Mouse (Mus musculus) neural tube, embryonic 14.5 days (tissue): Measurements from ENCODE around the gene F5. TPM values are rescaled to one million over a fixed set of nuclear protein-coding genes. Genes with fewer than 3 reads are reported as not detected.
A peak's percentile ranks its signal among the peaks of the same experiment; 100 is the strongest.

Source experiments
- ATAC-seq: fragments of 200-750 bp; cut with Nextera tagmentation; 2 replicates; pipeline ENCODE4 v1.8.0; 2017; ENCODE audit warnings: low read depth, mild to moderate bottlenecking, moderate TSS enrichment, moderate library complexity
- H3K27ac ChIP-seq: fragments of 300-500 bp; sonication (generic); 2 replicates; pipeline ENCODE4 v1.5.1; 2014; ENCODE audit warnings: low read depth, mild to moderate bottlenecking, control low read depth, low read length, moderate library complexity, mixed read lengths
- H3K27me3 ChIP-seq: fragments of 300-500 bp; sonication (generic); 2 replicates; pipeline ENCODE4 v1.6.1; 2014; ENCODE audit warnings: low read length; ENCODE audit not compliant: control insufficient read depth, insufficient read depth
- H3K36me3 ChIP-seq: fragments of 300-500 bp; sonication (generic); 2 replicates; pipeline ENCODE4 v1.6.1; 2014; ENCODE audit warnings: low read length, mixed read lengths; ENCODE audit not compliant: control insufficient read depth, insufficient read depth
- H3K4me1 ChIP-seq: fragments of 300-500 bp; sonication (generic); 2 replicates; pipeline ENCODE4 v1.6.1; 2014; ENCODE audit warnings: low read length; ENCODE audit not compliant: control insufficient read depth, insufficient read depth
- H3K4me2 ChIP-seq: fragments of 300-500 bp; sonication (generic); 2 replicates; pipeline ENCODE4 v1.6.1; 2014; ENCODE audit warnings: mild to moderate bottlenecking, low read depth, low read length, control low read depth
- H3K4me3 ChIP-seq: fragments of 300-500 bp; sonication (generic); 2 replicates; pipeline ENCODE4 v1.5.1; 2014; ENCODE audit warnings: low read depth, low read length, control low read depth, mixed read lengths
- H3K9ac ChIP-seq: fragments of 300-500 bp; sonication (generic); replicated peaks from 2 replicates; pipeline ENCODE4 v1.6.1; 2014; ENCODE audit warnings: low read depth, mild to moderate bottlenecking, control low read depth, low read length, mixed read lengths
- H3K9me3 ChIP-seq: fragments of 300-500 bp; sonication (generic); 2 replicates; pipeline ENCODE4 v1.6.1; 2016; ENCODE audit warnings: low read length; ENCODE audit not compliant: control insufficient read depth
- WGBS: fragments of 180-500 bp; shearing (Covaris S2); extraction: QIAGEN DNeasy Blood & Tissue Kit; methylation state at CpG from one replicate; pipeline ENCODE4 v1.1.7; 2014; 5-methylcytosine and 5-hydroxymethylcytosine counted together
- polyA plus RNA-seq: library from polyadenylated mRNA; unstranded; fragments of >200 nt; fragmentation: Nextera tagmentation; extraction: Ambion mirVana; gene quantifications from 2 replicates; pipeline ENCODE4 v1.2.1, GENCODE M21; 2014

Gene F5
- polyA plus RNA-seq = 0.15 and 0.32 TPM in 2 replicates

DNA sequence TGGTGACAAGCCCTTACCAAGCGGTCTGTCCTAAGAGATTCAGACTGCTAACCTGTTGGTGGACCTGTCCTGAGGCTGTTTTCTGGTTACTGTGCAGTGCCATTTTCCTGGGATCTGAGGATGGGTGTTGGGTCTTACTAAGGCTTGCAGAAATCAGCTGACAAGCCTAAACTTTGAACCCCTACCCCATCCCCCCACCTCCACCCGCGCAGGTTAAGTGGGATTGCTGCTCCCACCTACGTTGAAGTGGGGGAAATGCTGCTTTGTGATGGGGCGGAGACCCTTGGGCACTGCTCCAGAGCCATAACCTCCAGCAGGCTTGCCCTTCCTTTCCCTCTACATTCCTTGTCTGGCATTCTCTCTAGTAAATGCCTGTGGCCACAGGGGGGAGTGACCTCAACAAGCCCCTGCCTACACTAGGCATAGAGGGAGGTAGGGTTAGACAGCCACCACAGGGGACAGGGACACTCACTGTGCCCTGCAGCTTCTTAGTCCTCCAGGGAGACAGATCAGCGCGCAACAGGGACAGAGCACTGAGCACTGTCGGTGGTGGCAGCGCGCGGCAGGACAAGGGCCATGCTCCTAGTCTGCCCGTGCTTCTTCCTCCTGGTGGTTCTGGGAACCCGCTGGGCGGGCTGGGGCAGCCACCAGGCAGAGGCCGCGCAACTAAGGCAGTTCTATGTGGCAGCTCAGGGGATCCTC lies at the start of gene F5:
Gene F5 (plus strand): TSS at position 452 of the 702 bp plus-strand sequence.
- Histone ChIP-seq H3K4me3 (no peak within 1 kb of the TSS), H3K27me3 (no peaks in the 10 kb centered on the region), H3K36me3 (no peaks in the 10 kb centered on the region), H3K4me2 (no peak within 1 kb of the TSS), H3K27ac (no peak within 1 kb of the TSS), H3K4me1 (no peaks in the 10 kb centered on the region), H3K9me3 (no peaks in the 10 kb centered on the region), H3K9ac (no peak within 1 kb of the TSS)
- 15% methylated on average over 16 of the region's 16 CpGs for WGBS
- ATAC-seq = 0 out of 2 replicates have a peak, but pooled peaks have one; percentile 34

GRCm38 (mm10) chr1:164109763-164110162 lies 41.9 kb upstream of the F5 start:
- H3K27ac ChIP-seq = no peak overlapping the region
- WGBS = 90% methylated on average over 2 of the region's 2 CpGs
- no peak overlapping the region for H3K4me3 ChIP-seq
- no peak overlapping the region for H3K4me2 ChIP-seq
- H3K27me3 ChIP-seq = no peaks in the 10 kb centered on the region
- no peaks in the 10 kb centered on the region for H3K4me1 ChIP-seq
- ATAC-seq = no peak
- no peaks in the 10 kb centered on the region for H3K9me3 ChIP-seq
- no peaks in the 10 kb centered on the region for H3K36me3 ChIP-seq
- H3K9ac ChIP-seq = no peak overlapping the region

DNA sequence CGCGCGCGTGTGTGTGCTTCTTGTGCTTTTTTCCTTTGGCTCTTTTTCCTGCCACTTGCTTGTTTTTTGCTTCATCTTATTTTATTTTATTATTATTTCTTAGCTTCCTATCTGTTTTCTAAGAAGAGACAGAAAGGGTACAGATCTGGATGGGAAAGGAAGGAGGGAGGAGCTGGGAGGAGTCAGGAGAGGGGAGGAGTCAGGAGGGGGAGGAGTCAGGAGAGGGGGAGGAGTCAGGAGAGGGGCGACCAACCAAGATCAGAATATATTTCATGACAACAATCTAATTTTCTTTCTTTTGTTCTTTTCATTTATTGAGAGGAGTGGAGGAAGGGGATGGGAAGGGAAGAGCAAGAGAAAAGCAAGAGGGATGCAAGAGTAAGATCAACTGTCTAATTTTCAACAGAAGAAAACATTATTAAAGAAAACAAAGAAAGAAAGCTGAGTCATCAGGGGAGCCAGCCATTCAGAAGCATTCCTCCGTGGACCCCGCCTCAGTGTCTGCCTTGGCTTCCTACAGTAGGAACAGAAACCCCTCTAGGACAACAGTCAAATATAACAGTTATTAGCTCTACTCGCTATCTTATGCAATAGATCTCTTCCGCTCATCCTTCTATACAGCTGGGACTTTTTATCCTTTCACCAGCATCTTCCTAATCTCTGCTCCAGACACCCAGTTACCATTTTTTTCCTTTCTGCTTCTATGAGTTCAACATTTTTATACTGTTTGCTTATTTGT lies 40.9 kb upstream of the F5 start:
- no peak overlapping the region for H3K27ac ChIP-seq
- no peaks in the 10 kb centered on the region for H3K4me1 ChIP-seq
- H3K27me3 ChIP-seq = no peaks in the 10 kb centered on the region
- no peak overlapping the region for H3K9ac ChIP-seq
- ATAC-seq = no peak
- H3K4me3 ChIP-seq = no peak overlapping the region
- 95% methylated on average over 9 of the region's 9 CpGs for WGBS
- no peak overlapping the region for H3K4me2 ChIP-seq
- H3K36me3 ChIP-seq = no peaks in the 10 kb centered on the region
- no peaks in the 10 kb centered on the region for H3K9me3 ChIP-seq

GRCm38 (mm10) chr1:164114280-164114679 lies 37.4 kb upstream of the F5 start:
- no peak overlapping the region for H3K4me2 ChIP-seq
- 87% methylated on average over 5 of the region's 5 CpGs for WGBS
- no peak for ATAC-seq

GRCm38 (mm10) chr1:164114947-164115493 lies 36.6 kb upstream of the F5 start, which contains the start of gene Selp:
Gene Selp (plus strand): TSS chr1:164115264.
- Histone ChIP-seq H3K27ac (no peak within 1 kb of the TSS), H3K9me3 (no peaks in the 10 kb centered on the region), H3K36me3 (no peaks in the 10 kb centered on the region), H3K27me3 (no peaks in the 10 kb centered on the region), H3K4me2 (no peak within 1 kb of the TSS), H3K9ac (no peak within 1 kb of the TSS), H3K4me3 (no peak within 1 kb of the TSS), H3K4me1 (no peaks in the 10 kb centered on the region)
- no peak for ATAC-seq
- 76% methylated on average over 8 of the region's 8 CpGs for WGBS

More at GRCm38 (mm10) chr1:164114280-164114679, 37.4 kb upstream of the F5 start:
- Histone ChIP-seq H3K27ac (no peak overlapping the region), H3K9ac (no peak overlapping the region), H3K27me3 (no peaks in the 10 kb centered on the region), H3K36me3 (no peaks in the 10 kb centered on the region), H3K4me1 (no peaks in the 10 kb centered on the region), H3K9me3 (no peaks in the 10 kb centered on the region), H3K4me3 (no peak overlapping the region)

DNA sequence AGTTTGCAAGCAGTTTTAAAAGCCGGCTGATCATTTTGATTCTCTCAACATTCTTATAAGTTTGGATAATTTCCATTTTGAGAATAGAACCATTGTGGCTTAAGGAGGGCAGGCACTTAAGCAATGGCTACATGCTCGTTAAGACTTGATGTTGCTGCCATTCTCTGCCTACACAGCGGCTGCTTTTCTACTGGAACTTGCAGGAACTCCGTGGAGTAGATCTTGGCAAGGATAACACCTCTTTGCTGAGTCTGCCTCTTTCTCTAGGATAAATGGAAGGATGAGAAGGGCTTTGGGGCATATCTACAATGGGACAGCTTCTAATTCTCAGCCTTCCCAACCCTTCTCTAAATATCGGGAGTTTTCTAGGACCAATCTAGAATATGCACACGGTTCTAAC lies 36.0 kb upstream of the F5 start:
- H3K9me3 ChIP-seq = no peaks in the 10 kb centered on the region
- H3K27ac ChIP-seq = no peak overlapping the region
- H3K27me3 ChIP-seq = no peaks in the 10 kb centered on the region
- H3K36me3 ChIP-seq = no peaks in the 10 kb centered on the region
- H3K4me1 ChIP-seq = no peaks in the 10 kb centered on the region
- no peak for ATAC-seq
- H3K9ac ChIP-seq = no peak overlapping the region
- H3K4me2 ChIP-seq = no peak overlapping the region
- 81% methylated on average over 6 of the region's 6 CpGs for WGBS
- H3K4me3 ChIP-seq = no peak overlapping the region

GRCm38 (mm10) chr1:164117869-164118268 lies 33.8 kb upstream of the F5 start:
- H3K9ac ChIP-seq = no peak overlapping the region
- H3K9me3 ChIP-seq = no peaks in the 10 kb centered on the region
- H3K4me3 ChIP-seq = no peak overlapping the region
- no peak overlapping the region for H3K4me2 ChIP-seq
- WGBS = 96% methylated on average over 6 of the region's 6 CpGs
- ATAC-seq = no peak
- H3K4me1 ChIP-seq = no peaks in the 10 kb centered on the region
- H3K27me3 ChIP-seq = no peaks in the 10 kb centered on the region
- no peaks in the 10 kb centered on the region for H3K36me3 ChIP-seq
- no peak overlapping the region for H3K27ac ChIP-seq

DNA sequence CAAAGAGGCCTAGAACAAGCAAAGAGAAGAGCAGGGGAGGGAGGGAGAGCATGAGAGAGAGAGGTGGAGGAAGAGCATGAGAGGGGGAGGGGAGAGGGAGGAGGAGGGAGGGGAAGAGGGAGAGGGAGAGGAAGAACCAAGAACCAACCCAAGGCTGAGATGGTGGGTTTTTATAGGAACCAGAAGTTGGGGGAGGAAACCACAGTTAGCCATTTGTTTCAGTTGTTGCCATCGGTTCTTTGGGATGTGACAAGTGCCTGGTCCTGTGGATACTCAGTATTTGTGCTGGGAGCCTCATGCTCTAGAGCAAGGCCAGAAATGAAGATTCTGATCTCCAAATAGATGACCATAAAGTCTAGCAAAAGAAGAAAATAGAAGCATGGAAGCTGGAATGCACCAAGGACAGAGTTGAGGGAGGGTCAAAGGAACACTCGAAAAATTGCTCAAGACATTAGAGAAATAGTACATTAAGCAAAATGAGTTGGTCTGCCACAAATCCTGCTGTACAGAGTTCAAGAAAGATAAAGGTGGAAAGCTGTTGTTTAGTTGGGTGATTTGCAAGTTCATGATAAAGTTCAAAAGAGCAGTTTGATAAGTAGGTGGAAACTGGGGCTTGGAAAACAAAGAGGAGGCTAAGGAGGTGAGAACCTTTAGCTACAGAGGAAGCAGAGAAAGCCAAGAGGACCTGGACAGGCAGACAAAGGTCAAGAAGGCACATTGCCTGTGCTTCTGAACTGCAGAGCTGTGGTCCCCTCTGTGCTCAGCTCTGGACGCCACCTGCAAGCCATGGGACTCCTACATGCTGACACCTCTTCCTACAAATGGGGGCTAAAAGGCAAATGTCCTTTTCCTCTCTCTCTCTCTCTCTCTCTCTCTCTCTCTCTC lies 31.5 kb upstream of the F5 start:
- Histone ChIP-seq H3K9ac (no peak overlapping the region), H3K4me2 (no peak overlapping the region), H3K9me3 (no peaks in the 10 kb centered on the region), H3K4me3 (no peak overlapping the region), H3K27ac (no peak overlapping the region), H3K36me3 (no peaks in the 10 kb centered on the region), H3K4me1 (no peaks in the 10 kb centered on the region), H3K27me3 (no peaks in the 10 kb centered on the region)
- WGBS = 81% methylated on average over 3 of the region's 3 CpGs
- ATAC-seq = no peak
